Mouse (Mus musculus) heart, adult 2 months (tissue): Measurements from ENCODE around the gene Tmem251.

Experiments used
- CTCF ChIP-seq: fragments of 200-600 bp; IDR thresholded peaks from 2 replicates; pipeline ENCODE4 v1.8.1; 2022; ENCODE audit warnings: antibody characterized with exemption, mild to moderate bottlenecking, moderate library complexity
- POLR2A ChIP-seq: fragments of 200-500 bp; IDR thresholded peaks from 2 replicates; pipeline ENCODE4 v1.6.1; 2011; ENCODE audit warnings: mild to moderate bottlenecking, low read depth, low read length, control low read depth; ENCODE audit not compliant: insufficient read depth

DNA sequence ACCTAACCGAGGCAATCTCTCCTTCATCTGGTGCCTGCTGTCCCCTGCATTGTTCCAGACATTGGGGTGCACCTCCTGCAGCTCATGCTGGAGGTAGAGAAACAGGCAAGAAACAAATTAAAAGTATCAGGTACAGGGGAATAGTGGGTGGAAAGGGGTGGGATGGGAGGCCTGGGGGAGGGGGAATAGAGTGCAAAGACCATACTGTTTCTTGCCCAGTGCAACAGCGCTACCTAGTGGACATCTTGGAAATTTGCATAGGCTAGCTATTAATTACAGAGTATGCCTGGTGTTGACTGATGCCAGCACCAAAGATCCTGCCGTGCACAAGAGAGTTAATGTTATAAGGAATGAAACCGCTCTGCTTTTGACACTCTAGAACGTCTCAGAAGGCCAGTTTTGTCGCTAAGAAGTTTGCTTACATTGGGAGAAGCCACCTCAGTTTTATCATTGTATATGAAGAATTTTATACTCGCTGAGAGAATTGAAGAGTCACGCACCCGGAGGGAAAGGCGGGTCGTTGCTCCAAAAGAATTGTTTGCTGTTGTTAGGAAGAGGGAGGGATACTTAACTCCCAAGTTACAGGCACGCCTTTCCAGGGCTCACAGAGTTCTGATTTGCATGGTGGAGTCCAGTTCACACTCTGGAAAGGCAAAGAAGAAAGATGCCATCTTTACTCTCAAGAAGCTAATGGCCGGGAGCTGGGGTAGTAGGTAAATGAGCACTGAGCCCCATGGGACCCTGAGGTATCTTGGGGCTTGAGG is 23.8 kb upstream of the Tmem251 start:
- TF ChIP-seq CTCF (peak; percentile 86), POLR2A (no peak)
